Mouse (Mus musculus) heart, embryonic 11.5 days (tissue): ENCODE data around the gene Cnksr3. TPM values are rescaled to one million over a fixed set of nuclear protein-coding genes. Genes with fewer than 3 reads are reported as not detected.

Experiments used
- ATAC-seq: fragments of 200-750 bp; cut with Nextera tagmentation; replicated peaks from 2 replicates; pipeline ENCODE4 v1.8.0; 2017; ENCODE audit warnings: moderate library complexity; ENCODE audit not compliant: insufficient number of reproducible peaks, low FRiP score, low TSS enrichment
- H3K27ac ChIP-seq: fragments of 300-500 bp; sonication (generic); 2 replicates; pipeline ENCODE4 v1.5.1; 2014; ENCODE audit warnings: mild to moderate bottlenecking, low read depth, low read length
- H3K27me3 ChIP-seq: fragments of 300-500 bp; sonication (generic); 2 replicates; pipeline ENCODE4 v1.6.1; 2014; ENCODE audit warnings: mild to moderate bottlenecking, low read length, mixed read lengths; ENCODE audit not compliant: control insufficient read depth, insufficient read depth
- H3K36me3 ChIP-seq: fragments of 300-500 bp; sonication (generic); 2 replicates; pipeline ENCODE4 v1.6.1; 2014; ENCODE audit warnings: mild to moderate bottlenecking, low read length, moderate library complexity, mixed read lengths; ENCODE audit not compliant: control insufficient read depth, insufficient read depth
- H3K4me1 ChIP-seq: fragments of 300-500 bp; sonication (generic); 2 replicates; pipeline ENCODE4 v1.6.1; 2014; ENCODE audit warnings: low read length; ENCODE audit not compliant: control insufficient read depth, insufficient read depth
- H3K4me2 ChIP-seq: fragments of 300-500 bp; sonication (generic); 2 replicates; pipeline ENCODE4 v1.6.1; 2014; ENCODE audit warnings: mild to moderate bottlenecking, moderate library complexity
- H3K4me3 ChIP-seq: fragments of 300-500 bp; sonication (generic); 2 replicates; pipeline ENCODE4 v1.5.1; 2014; ENCODE audit warnings: low read depth, low read length
- H3K9ac ChIP-seq: fragments of 300-500 bp; sonication (generic); 2 replicates; pipeline ENCODE4 v1.6.1; 2014; ENCODE audit warnings: mild to moderate bottlenecking, low read depth, low read length, moderate library complexity
- H3K9me3 ChIP-seq: fragments of 300-500 bp; sonication (generic); replicated peaks from 2 replicates; pipeline ENCODE4 v1.6.1; 2016; ENCODE audit warnings: low read length; ENCODE audit not compliant: control insufficient read depth
- WGBS: fragments of 180-500 bp; shearing (Covaris S2); extraction: QIAGEN DNeasy Blood & Tissue Kit; methylation state at CpG from one replicate; pipeline ENCODE4 v1.1.7; 2014; ENCODE audit not compliant: insufficient replicate concordance; 5-methylcytosine and 5-hydroxymethylcytosine counted together
- polyA plus RNA-seq: library from polyadenylated mRNA; unstranded; fragments of >200 nt; fragmentation: Nextera tagmentation; extraction: Ambion mirVana; gene quantifications from 2 replicates; pipeline ENCODE4 v1.2.1, GENCODE M21; 2014

The Cnksr3 gene
- polyA plus RNA-seq, 1 experiment from 2014 or later, result 3.9 TPM

DNA sequence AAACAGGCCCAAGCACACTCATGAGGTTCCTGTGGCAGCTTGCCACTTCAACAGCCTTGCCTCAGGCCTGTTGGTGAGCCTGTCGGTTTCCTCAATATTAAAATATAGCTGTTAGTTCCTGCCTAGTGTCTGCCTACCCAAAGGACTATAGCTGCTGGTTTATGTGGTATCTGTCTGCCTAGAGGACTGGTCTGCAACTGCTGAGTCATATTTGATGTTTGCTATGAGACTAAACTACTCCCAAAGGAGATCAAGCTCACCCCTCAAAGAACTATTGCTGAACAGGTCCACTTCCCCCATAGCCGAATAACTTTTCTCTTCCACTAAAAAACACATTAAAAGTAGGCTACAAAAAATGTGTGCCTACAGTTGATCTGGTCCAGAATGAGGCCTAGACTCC lies 137.8 kb downstream of the Cnksr3 start:
- no peak for ATAC-seq
- no peaks in the 10 kb centered on the region for H3K36me3 ChIP-seq
- no peak overlapping the region for H3K27ac ChIP-seq
- no peak overlapping the region for H3K4me3 ChIP-seq
- no peaks in the 10 kb centered on the region for H3K4me1 ChIP-seq
- no peaks in the 10 kb centered on the region for H3K9me3 ChIP-seq
- no peak overlapping the region for H3K4me2 ChIP-seq
- H3K27me3 ChIP-seq, result no peaks in the 10 kb centered on the region
- WGBS, result 75% methylated on average over 2 of the region's 2 CpGs
- H3K9ac ChIP-seq, result no peak overlapping the region

DNA sequence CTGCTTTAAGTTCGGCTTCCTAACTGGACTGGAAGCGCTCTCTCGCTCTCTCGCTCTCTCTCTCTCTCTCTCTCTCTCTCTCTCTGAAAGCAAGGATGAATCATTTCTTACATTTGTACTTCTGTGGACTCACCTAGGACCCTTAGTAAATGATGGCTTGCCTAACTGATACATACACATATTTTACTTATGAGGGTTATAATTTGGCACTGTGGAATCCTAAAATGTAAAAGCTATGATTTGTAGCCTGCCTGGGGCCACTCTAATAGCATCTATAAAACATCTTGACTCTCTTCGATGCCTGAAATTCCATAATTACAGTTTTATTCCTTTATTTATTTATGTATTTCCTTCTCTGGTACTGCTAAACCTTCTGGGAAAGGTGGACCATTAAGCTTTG lies 141.1 kb downstream of the Cnksr3 start:
- no peak overlapping the region for H3K4me2 ChIP-seq
- no peaks in the 10 kb centered on the region for H3K9me3 ChIP-seq
- no peak overlapping the region for H3K27ac ChIP-seq
- no peaks in the 10 kb centered on the region for H3K27me3 ChIP-seq
- WGBS, result 82% methylated on average over 5 of the region's 5 CpGs
- no peak overlapping the region for H3K4me3 ChIP-seq
- no peak for ATAC-seq
- no peaks in the 10 kb centered on the region for H3K4me1 ChIP-seq
- H3K36me3 ChIP-seq, result no peaks in the 10 kb centered on the region
- H3K9ac ChIP-seq, result no peak overlapping the region

DNA sequence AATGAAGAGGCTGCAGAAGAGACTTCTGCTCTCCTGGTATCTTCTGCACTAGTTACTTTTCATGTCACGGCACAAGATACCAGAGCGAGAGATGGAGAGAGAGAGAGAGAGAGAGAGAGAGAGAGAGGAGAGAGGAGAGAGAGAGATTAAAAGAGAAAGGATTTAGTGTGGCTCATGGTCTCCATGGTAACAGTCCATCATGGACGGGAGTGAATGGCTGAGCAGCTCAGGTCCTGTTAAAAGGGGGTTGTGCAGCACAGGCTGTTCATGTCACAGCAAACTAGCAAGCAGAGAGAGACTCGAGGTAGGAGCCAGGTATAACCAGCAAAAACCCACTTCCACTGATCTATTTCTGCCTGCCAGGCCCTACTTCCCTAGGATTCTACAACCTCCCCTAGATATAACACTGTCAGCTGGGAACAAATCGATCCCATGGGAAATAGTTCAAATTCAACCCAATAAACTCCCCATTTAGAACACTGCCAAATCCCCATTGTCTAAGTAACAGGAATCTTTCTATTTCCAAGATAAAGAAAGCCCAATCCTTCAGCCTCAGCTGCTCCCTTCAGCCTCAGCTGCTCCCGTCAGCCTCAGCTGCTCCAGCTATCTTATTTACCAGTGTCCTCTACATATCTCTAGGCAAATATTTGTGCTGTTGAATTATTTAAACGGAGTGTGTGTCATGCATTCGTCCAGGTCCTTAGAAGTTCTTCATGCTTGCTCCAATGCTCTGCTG lies 141.8 kb downstream of the Cnksr3 start:
- Histone ChIP-seq H3K36me3 (no peaks in the 10 kb centered on the region), H3K9ac (no peak overlapping the region), H3K4me1 (no peaks in the 10 kb centered on the region), H3K27ac (no peak overlapping the region), H3K27me3 (no peaks in the 10 kb centered on the region), H3K9me3 (no peaks in the 10 kb centered on the region), H3K4me2 (no peak overlapping the region), H3K4me3 (no peak overlapping the region)
- no peak for ATAC-seq
- 65% methylated on average over 8 of the region's 8 CpGs for WGBS

DNA sequence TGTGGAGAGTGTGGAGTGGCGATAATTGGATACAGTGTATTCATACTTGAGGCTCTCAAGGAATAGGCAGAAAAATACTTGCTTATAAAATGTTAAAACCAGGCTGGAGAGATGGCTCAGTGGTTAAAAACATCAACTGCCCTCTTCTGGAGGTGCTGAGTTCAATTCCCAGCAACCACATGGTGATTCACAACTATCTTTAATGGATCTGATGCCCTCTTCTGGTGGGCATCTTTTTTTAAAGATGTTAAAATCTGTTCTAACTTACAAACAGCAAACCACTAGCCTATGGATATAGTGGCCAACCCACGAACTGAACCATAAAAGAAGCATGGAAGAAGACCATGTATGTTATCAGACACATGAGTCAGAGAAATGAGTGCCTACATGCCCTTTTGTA lies 142.9 kb downstream of the Cnksr3 start:
- 79% methylated on average over 2 of the region's 2 CpGs for WGBS
- Histone ChIP-seq H3K9me3 (no peaks in the 10 kb centered on the region), H3K27ac (no peak overlapping the region), H3K4me1 (no peaks in the 10 kb centered on the region), H3K4me3 (no peak overlapping the region), H3K9ac (no peak overlapping the region), H3K4me2 (no peak overlapping the region), H3K27me3 (no peaks in the 10 kb centered on the region), H3K36me3 (no peaks in the 10 kb centered on the region)
- no peak for ATAC-seq

Other genes with a start within 250 kb of the Cnksr3 start
- 0.09 TPM in 1 of 2 replicates, not detected in the other for gene Ipcef1, start 159.8 kb downstream of the Cnksr3 start, polyA plus RNA-seq